Mouse (Mus musculus): ENCODE measurements around the gene Rmnd5b.

DNA sequence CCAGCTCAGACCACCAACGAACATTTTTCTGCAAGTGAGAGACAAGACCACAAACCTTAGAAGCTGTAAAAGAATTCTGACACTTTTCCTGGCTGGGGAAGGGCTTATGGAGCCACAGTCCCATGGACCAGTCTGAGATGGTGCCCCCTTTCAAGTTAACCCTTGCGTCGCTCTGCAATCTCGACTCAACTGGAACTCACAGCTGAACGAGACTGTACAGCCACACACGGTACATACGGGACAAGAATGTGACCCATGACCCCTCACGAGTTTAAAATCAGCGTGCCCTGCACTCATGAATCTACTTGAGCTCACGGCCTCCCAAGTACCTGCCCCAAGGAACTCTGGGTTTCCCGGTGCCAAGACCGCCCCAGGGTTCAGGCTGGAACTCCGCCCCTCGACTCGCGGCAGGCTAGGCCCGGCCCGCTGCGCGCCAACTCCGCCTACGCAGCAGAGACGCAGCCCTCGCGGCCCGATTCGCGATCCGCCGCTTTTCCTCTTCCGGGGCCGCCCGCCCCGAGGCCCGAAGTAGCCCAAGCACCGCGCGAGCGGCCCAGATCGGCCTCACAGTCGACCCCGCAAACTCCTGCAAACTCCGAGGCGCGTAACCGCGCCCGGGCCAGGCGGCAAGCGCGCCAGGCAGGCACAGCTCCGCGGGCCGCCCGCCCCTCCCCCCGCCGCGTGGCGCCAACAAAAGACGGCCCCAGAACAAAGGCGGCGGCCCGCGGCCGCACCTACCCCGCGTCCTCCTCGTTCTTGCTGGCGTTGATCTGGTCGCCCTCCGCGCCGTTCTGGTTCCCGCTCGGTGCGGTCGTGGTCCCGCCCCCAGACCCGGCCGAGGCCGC lies 29.9 kb downstream of the Rmnd5b start:
- TF ChIP-seq CTCF (IDR thresholded peaks at IDR 0.05; ENCODE audit: low read depth, low read length) (no peak), POLR2A (IDR thresholded peaks at IDR 0.05; ENCODE audit: borderline replicate concordance, low read depth, low read length) (no peak)

Measured in bone marrow macrophage, adult 2 months (primary cell).